Mouse (Mus musculus) cortical plate, adult 2 months (tissue): ENCODE results near the gene Ascl4. TPM values are rescaled to one million over a fixed set of nuclear protein-coding genes. Genes with fewer than 3 reads are reported as not detected.

Experiments
- H3K27ac ChIP-seq: fragments of 200-500 bp; 2 replicates; pipeline ENCODE4 v1.5.1; 2012; ENCODE audit warnings: low read length, control low read depth, inconsistent platforms; ENCODE audit not compliant: insufficient read depth
- H3K4me1 ChIP-seq: fragments of 200-500 bp; 2 replicates; pipeline ENCODE4 v1.6.1; 2011; ENCODE audit warnings: low read length; ENCODE audit not compliant: control insufficient read depth, insufficient read depth
- H3K4me3 ChIP-seq: fragments of 200-500 bp; 2 replicates; pipeline ENCODE4 v1.5.1; 2011; ENCODE audit warnings: mild to moderate bottlenecking, low read length, control low read depth; ENCODE audit not compliant: insufficient read depth
- CTCF ChIP-seq: fragments of 200-500 bp; IDR thresholded peaks from 2 replicates; pipeline ENCODE4 v1.5.1; 2011; ENCODE audit warnings: mild to moderate bottlenecking, control low read depth, low read length; ENCODE audit not compliant: insufficient read depth; ENCODE audit errors: extremely low read depth
- POLR2A ChIP-seq: fragments of 200-500 bp; IDR thresholded peaks from 2 replicates; pipeline ENCODE4 v1.6.1; 2011; ENCODE audit warnings: mild to moderate bottlenecking, low read length, control low read depth; ENCODE audit not compliant: insufficient read depth; ENCODE audit errors: extremely low read depth
- polyA plus RNA-seq: library from polyadenylated mRNA; depleted of rRNA; stranded (reverse); fragments of >200 nt; gene quantifications from 2 replicates; pipeline ENCODE4 v1.2.3, GENCODE M21; 2012; rRNA removed

The Ascl4 gene
- polyA plus RNA-seq, 1 experiment, result 0.29 TPM

DNA sequence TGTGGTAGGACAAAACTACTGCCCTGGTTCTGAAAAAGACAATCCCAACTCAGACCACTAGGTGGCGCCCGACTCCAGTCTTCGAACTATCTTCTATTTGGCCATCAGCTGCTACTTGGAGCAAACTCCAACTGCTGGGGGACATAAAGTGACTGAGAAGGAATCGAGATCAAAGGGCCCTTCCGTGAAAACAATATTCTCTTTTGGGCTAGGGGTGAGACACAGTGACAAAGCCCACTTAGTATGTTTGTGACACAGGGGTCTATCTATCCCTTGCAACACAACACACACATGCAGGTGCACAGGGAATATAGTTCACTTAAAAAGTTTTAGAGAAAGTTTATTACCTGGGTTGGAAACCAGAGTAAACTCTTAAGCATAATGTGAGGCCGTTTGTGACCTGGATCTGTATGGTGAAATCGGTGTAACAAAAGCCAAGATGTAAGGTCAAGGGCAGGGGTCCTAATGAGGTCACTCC, 40.7 kb downstream of the Ascl4 start:
- no peak overlapping the region for H3K4me3 ChIP-seq
- no peaks in the 10 kb centered on the region for H3K4me1 ChIP-seq
- peak; percentile 89 for TF ChIP-seq CTCF
- no peak for TF ChIP-seq POLR2A
- no peak overlapping the region for H3K27ac ChIP-seq

DNA sequence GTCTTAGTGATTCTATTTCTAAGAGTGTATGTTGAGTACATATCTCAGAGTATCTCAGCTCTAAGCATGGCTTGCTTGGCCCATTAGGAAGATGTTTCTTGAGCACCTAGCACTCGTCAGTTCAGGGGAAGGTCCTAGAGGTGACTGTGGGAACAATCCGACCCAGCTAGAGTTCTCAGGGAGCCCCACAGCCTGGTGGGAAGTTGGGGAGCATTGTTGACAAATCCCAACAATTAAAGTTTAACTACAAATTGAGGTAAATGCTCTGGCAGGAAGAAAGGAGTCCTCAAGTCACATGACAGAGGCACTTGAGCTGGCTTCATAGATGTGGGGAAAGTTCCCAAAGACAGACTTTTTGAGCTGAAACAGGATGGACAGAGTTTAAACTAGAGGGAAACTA, 41.2 kb downstream of the Ascl4 start:
- H3K4me3 ChIP-seq, result no peak overlapping the region
- H3K27ac ChIP-seq, result no peak overlapping the region
- TF ChIP-seq POLR2A (no peak), CTCF (no peak)
- H3K4me1 ChIP-seq, result no peaks in the 10 kb centered on the region

DNA sequence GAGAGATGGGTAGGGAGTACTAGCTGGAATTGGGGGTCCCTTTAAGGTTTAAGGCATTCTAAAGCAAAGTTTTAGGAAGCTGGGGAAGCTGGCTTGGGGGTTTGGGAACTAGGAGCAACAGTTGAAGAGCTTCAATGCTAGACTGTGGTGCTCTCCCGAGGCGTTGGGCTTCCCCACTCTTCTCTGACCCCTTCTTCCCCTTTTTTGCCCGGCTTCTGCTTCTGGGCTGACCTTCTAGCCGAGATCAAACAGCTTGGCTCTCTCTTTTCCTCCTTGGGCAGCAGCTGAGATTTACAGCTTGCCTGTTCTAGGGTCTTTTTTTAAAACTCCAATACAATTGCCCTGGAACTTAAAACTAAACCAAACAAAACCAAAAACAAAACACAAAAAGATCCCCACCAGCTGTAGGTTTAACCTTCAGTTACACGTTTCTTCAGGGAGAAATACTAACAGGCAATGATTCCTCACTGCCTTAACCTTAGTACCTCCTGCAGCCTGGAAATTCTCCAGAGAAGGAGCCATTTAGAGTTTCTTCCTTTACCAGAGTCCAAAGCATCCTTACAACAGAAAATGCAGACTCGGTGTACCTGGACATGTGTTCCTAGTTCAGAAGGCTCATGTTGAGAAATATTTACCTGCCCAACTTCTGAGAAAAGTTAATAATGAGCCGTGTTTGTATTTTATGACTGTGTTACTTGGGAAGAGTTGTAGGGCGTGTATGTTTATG, 42.6 kb downstream of the Ascl4 start:
- TF ChIP-seq POLR2A (no peak), CTCF (no peak)
- H3K27ac ChIP-seq, result no peak overlapping the region
- H3K4me3 ChIP-seq, result no peak overlapping the region
- H3K4me1 ChIP-seq, result no peaks in the 10 kb centered on the region

DNA sequence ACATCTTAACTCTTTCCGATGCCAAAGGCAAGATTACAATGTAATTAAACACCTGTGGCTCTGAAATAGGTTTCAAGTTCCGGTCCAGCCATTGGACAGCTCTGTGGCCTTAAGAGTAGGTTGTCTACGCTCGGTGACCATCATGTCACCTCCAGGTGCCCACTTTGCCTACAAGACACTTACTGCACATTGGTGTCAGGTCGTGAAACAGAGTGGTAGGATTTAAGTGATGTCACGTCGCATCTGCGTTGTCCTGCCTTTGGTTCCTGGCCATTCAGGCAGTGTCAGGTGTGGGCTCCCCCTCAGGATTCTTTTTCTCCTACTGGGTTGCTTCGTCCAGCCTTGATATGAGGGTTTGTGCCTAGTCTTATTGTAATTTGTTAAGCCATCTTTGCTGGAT, 44.3 kb downstream of the Ascl4 start:
- no peak for TF ChIP-seq CTCF
- no peak for TF ChIP-seq POLR2A
- Histone ChIP-seq H3K27ac (no peak overlapping the region), H3K4me3 (no peak overlapping the region), H3K4me1 (no peaks in the 10 kb centered on the region)

DNA sequence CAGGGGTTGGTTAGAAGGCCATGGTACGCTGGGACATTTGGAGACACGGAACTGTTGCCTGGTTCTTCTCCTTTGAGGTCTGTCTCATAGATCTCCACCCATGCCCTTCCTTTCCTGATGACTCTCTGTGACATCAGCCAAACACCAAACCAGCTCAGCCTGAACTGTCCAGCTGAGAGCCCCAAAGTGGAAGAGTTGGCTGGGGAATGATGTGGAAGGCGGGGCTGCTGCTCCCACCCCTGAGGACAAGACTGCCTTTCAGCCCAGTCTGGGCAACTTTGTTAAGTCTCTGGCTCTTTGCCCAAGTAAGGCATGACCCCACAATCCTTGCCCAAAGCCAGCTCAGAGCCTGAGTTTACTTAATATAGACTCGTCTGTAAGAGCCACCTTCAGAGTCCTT, 45.4 kb downstream of the Ascl4 start:
- H3K4me3 ChIP-seq, result no peak overlapping the region
- no peak overlapping the region for H3K27ac ChIP-seq
- H3K4me1 ChIP-seq, result no peaks in the 10 kb centered on the region
- TF ChIP-seq CTCF (no peak), POLR2A (no peak)

DNA sequence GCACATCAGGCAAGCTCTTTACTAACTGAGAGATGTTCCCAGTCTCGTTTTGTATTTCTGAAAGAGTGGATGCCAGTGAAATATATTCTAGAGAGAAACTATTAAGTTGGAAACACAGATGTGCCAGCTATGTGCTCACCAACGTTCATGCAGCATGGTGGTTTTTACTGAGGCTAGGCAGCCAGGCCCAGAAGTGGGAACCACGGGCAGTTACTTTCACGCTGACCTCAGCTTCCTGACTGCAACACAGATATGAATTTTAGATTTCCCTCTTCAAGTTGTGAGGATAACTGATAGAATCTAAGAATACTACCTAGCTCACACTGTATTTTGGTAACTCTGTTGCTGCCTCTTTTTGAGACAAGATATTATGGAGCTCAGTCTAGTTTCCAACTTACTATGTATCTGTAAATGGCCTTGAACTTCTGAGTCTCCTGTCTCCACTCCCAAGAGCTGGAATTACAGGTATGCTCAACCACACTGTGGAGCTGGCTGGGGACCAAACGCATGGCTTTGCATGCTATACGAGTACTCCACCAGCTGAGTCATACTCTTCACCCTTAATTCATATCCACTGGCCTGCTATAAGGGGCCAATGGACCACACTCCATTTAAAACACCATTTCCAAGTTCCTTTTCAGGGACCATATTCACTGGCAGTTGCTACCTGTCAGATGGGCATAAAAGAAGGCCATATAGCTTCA, 62.1 kb downstream of the Ascl4 start:
- TF ChIP-seq POLR2A, result no peak
- TF ChIP-seq CTCF, result no peak
- Histone ChIP-seq H3K4me1 (no peaks in the 10 kb centered on the region), H3K4me3 (no peak overlapping the region), H3K27ac (no peak overlapping the region)

DNA sequence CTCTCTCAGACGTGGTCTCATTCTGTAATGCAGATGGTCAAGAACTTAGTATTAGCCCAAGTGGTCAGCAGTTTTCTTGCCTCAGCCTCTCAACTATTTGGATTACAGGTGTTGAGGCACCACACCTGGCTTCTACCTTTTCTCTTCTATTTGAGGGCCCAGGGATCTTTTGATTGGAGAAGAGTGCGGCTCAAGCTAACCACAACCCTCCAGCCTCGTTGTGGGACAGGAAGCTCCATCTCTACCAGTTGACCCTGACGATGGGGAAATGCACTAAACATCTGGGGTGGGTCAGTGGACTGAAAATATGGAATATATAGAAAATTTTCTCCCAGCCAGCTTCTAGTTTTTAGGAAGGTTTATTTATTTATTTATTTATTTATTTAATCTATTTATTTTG, 64.9 kb downstream of the Ascl4 start:
- H3K27ac ChIP-seq, result no peak overlapping the region
- TF ChIP-seq CTCF, result no peak
- TF ChIP-seq POLR2A, result no peak
- no peaks in the 10 kb centered on the region for H3K4me1 ChIP-seq
- H3K4me3 ChIP-seq, result no peak overlapping the region

DNA sequence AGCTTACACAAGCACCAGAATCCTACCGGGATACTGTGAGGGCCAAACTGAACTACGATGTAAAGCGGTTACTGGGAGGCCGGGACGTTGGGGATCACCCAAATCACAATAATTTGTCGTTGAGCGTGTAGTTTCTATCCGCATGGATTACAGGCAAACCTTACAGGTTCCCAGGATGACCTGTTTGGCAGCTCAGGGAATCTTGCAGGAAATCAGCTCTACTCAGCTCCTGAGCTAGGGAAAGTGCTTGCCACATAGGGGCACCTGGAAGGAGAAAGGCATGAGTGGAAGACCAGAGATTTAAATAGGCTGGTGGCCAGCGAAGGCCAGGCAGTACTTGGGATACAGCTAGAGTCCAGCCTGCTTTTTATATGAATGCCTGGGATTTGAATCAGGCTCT, 66.4 kb downstream of the Ascl4 start:
- Histone ChIP-seq H3K4me3 (no peak overlapping the region), H3K4me1 (no peaks in the 10 kb centered on the region), H3K27ac (no peak overlapping the region)
- TF ChIP-seq POLR2A (no peak), CTCF (no peak)

DNA sequence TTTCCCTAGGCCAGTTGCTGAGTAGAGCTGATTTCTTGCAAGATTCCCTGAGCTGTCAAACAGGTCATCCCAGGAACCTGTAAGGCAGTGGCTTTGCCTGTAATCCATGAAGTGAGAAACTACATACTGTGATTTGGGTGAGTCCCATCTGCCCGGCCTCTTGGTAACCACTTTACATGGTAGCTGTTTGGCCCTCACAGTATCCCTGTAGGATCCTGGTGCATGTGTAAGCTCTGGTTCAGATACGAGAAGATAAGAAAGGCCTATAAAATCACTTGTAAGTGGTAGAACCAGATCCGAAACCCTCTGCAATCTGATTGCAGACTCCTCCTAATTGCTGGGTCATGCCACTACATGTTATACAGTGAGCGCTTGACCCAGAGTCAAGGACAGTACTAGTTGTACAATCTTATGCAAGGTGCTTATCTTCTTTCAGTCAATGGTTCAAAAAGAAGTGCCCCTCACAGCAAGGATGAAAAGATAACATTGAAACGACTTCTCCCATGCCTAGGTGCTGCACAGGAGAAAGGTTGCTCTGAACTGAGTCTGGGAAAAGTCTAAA, 67.1 kb downstream of the Ascl4 start:
- no peaks in the 10 kb centered on the region for H3K4me1 ChIP-seq
- no peak overlapping the region for H3K27ac ChIP-seq
- no peak for TF ChIP-seq POLR2A
- TF ChIP-seq CTCF, result no peak
- H3K4me3 ChIP-seq, result no peak overlapping the region

Other genes with a start within 250 kb of the Ascl4 start
- 15.6 and 16.5 TPM in 2 replicates for gene Pwp1, start 98.2 kb upstream of the Ascl4 start, polyA plus RNA-seq
- 26.6 and 29.5 TPM in 2 replicates for gene Prdm4, start 10.5 kb upstream of the Ascl4 start, polyA plus RNA-seq
- gene Rtcb, start 30.1 kb downstream of the Ascl4 start, polyA plus RNA-seq, result 113 and 115 TPM in 2 replicates
- gene Bpifc, start 84.2 kb downstream of the Ascl4 start, polyA plus RNA-seq, result 0.17 and 0.23 TPM in 2 replicates
- gene Fbxo7, start 94.3 kb downstream of the Ascl4 start, polyA plus RNA-seq, result 35.8 and 38.2 TPM in 2 replicates